In the genomic region with DNA sequence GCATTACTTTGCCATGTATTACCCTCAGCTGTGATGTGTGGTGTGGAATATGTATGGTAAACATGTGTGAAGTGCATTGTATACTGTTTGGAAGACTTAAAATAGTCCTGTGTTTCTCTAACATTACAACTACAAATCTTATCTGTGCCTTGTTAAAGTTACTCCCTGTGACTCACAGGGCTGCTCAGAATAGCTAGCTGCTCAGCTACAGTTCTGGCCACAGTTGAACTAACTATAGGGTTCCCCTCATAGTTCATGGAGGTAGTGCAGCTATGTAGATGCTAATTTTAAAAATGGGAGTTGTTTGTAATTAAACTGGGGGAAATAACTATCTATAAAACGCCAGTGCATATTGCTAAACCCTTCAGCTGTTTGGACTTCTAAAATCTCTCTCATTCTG, we compare ENCODE assay signal across 25 mouse cellular contexts.
DNase-seq lines count a peak whose midpoint lies in the region; ATAC-seq lines count a peak whose summit lies in the region.
"Had no signal": no experiment of that assay in that cellular context is flagged by ENCODE, and none has a peak within 500 bp of the region (broad histone marks: within the 10 kb centered on the region; RNA-seq: fewer than 3 reads in every experiment).

No protein-coding gene starts in this region.

- H3K9me3 ChIP-seq in heart, embryonic 13.5 days, result 0 out of 2 replicates have a peak, but pooled peaks cover 7% of the 10 kb centered on the region
- H3K9me3 ChIP-seq in heart, embryonic 11.5 days (replicated peaks; ENCODE audit: control insufficient read depth, low read length), result no peaks in the 10 kb centered on the region
- H3K9me3 ChIP-seq in heart, embryonic 16.5 days (replicated peaks; ENCODE audit: control insufficient read depth, low read length), result no peaks in the 10 kb centered on the region
- no peaks in the 10 kb centered on the region for H3K9me3 ChIP-seq in heart, embryonic 10.5 days
- H3K9me3 ChIP-seq: embryonic facial prominence, embryonic 10.5 days; embryonic facial prominence, embryonic 12.5 days; forebrain, embryonic 13.5 days; forebrain, embryonic 15.5 days; G1E had no signal

- peak overlapping the region; percentile 3; the same call in 1 of the 2 replicates for H3K27ac ChIP-seq in heart, embryonic 13.5 days (replicated peaks)
- no peak overlapping the region for H3K27ac ChIP-seq in heart, embryonic 11.5 days (ENCODE audit: low read depth, low read length)
- H3K27ac ChIP-seq in heart, embryonic 16.5 days (ENCODE audit: low read length), result peak overlapping the region; percentile 72
- no peak overlapping the region for H3K27ac ChIP-seq in heart, embryonic 10.5 days
- H3K27ac ChIP-seq: embryonic facial prominence, embryonic 10.5 days; embryonic facial prominence, embryonic 12.5 days; forebrain, embryonic 13.5 days; forebrain, embryonic 15.5 days had no signal

- peaks cover 4% of the 10 kb centered on the region; the same call in 1 of the 2 replicates for H3K36me3 ChIP-seq in heart, embryonic 13.5 days
- H3K36me3 ChIP-seq in heart, embryonic 11.5 days (ENCODE audit: control insufficient read depth, insufficient read depth, low read length), result no peaks in the 10 kb centered on the region
- no peaks in the 10 kb centered on the region for H3K36me3 ChIP-seq in heart, embryonic 16.5 days (ENCODE audit: control insufficient read depth, insufficient read depth)
- 0 out of 2 replicates have a peak, but pooled peaks cover 4% of the 10 kb centered on the region for H3K36me3 ChIP-seq in heart, embryonic 10.5 days
- H3K36me3 ChIP-seq: embryonic facial prominence, embryonic 10.5 days; embryonic facial prominence, embryonic 12.5 days; forebrain, embryonic 15.5 days; G1E had no signal

- H3K27me3 ChIP-seq in heart, embryonic 13.5 days (replicated peaks), result no peaks in the 10 kb centered on the region
- H3K27me3 ChIP-seq in heart, embryonic 11.5 days (ENCODE audit: control insufficient read depth, insufficient read depth, low read length), result no peaks in the 10 kb centered on the region
- H3K27me3 ChIP-seq in heart, embryonic 16.5 days (ENCODE audit: control insufficient read depth, insufficient read depth, low read length), result no peaks in the 10 kb centered on the region
- no peaks in the 10 kb centered on the region for H3K27me3 ChIP-seq in heart, embryonic 10.5 days (ENCODE audit: insufficient read depth, poor library complexity, severe bottlenecking)
- H3K27me3 ChIP-seq: CH12.LX; embryonic facial prominence, embryonic 12.5 days; forebrain, embryonic 13.5 days; forebrain, embryonic 15.5 days had no signal

- DNase-seq in frontal cortex, postnatal 36 days (ENCODE audit: low spot score in 2 of 2), result no peak
- no peak for DNase-seq in heart, embryonic 10.5 days (ENCODE audit: low spot score)
- DNase-seq in brain, adult 2 months (ENCODE audit: low read depth, low spot score), result peak; percentile 62
- DNase-seq: adrenal gland, adult 8-10 months; adrenal gland, postnatal 14 days; adrenal gland, postnatal 36 days; B cell, adult 2 months; cerebellum, adult 11 months; cerebellum, adult 18-20 months; cerebellum, adult 8-10 months; cerebellum, adult 9-11 months; cerebellum, postnatal 25 days had no signal

- no peak overlapping the region for H3K4me3 ChIP-seq in heart, embryonic 13.5 days
- no peak overlapping the region for H3K4me3 ChIP-seq in heart, embryonic 11.5 days (ENCODE audit: low read depth, low read length)
- H3K4me3 ChIP-seq in heart, embryonic 16.5 days (ENCODE audit: low read length), result no peak overlapping the region
- H3K4me3 ChIP-seq in heart, embryonic 10.5 days, result no peak overlapping the region
- H3K4me3 ChIP-seq: embryonic facial prominence, embryonic 10.5 days; embryonic facial prominence, embryonic 12.5 days; forebrain, embryonic 13.5 days; forebrain, embryonic 15.5 days had no signal

- peaks cover 7% of the 10 kb centered on the region; the same call in 1 of the 2 replicates for H3K4me1 ChIP-seq in heart, embryonic 13.5 days
- H3K4me1 ChIP-seq in heart, embryonic 11.5 days (ENCODE audit: control insufficient read depth, insufficient read depth, low read length), result no peaks in the 10 kb centered on the region
- peaks cover 5% of the 10 kb centered on the region; the same call in 1 of the 2 replicates for H3K4me1 ChIP-seq in heart, embryonic 16.5 days (ENCODE audit: control insufficient read depth, insufficient read depth, low read length)
- H3K4me1 ChIP-seq in heart, embryonic 10.5 days, result no peaks in the 10 kb centered on the region
- H3K4me1 ChIP-seq: embryonic facial prominence, embryonic 10.5 days; embryonic facial prominence, embryonic 12.5 days; forebrain, embryonic 13.5 days; forebrain, embryonic 15.5 days had no signal

- peak; percentile 95 for ATAC-seq in frontal cortex, adult (ENCODE audit: low TSS enrichment)
- ATAC-seq in heart, embryonic 13.5 days (ENCODE audit: extremely low read depth, insufficient number of reproducible peaks, low FRiP score, low TSS enrichment), result no peak
- ATAC-seq in heart, embryonic 11.5 days (replicated peaks; ENCODE audit: insufficient number of reproducible peaks, low FRiP score, low TSS enrichment), result no peak
- peak; percentile 67; the same call in 1 of the 2 replicates for ATAC-seq in heart, embryonic 16.5 days (replicated peaks; ENCODE audit: extremely low read depth, insufficient read depth, low FRiP score)
- ATAC-seq: activated CD4-positive, CD25-positive, alpha-beta regulatory T cell, adult 4 months; CD4-positive, CD25-positive, alpha-beta regulatory T cell, adult 4 months; forebrain, embryonic 13.5 days; forebrain, embryonic 15.5 days; Patski had no signal

- H3K4me2 ChIP-seq in heart, embryonic 13.5 days, result no peak overlapping the region
- H3K4me2 ChIP-seq in heart, embryonic 11.5 days, result no peak overlapping the region
- no peak overlapping the region for H3K4me2 ChIP-seq in heart, embryonic 16.5 days (ENCODE audit: low read depth, low read length)
- H3K4me2 ChIP-seq: embryonic facial prominence, embryonic 12.5 days; forebrain, embryonic 13.5 days; forebrain, embryonic 15.5 days had no signal

- H3K9ac ChIP-seq in heart, embryonic 13.5 days, result no peak overlapping the region
- no peak overlapping the region for H3K9ac ChIP-seq in heart, embryonic 11.5 days (ENCODE audit: low read depth, low read length)
- no peak overlapping the region for H3K9ac ChIP-seq in heart, embryonic 16.5 days (ENCODE audit: low read length)
- H3K9ac ChIP-seq: embryonic facial prominence, embryonic 12.5 days; forebrain, embryonic 13.5 days; forebrain, embryonic 15.5 days had no signal

- 47% methylated on average over 1 of the region's 1 CpGs for WGBS in heart, embryonic 13.5 days
- 63% methylated on average over 1 of the region's 1 CpGs for WGBS in heart, embryonic 11.5 days (ENCODE audit: insufficient replicate concordance)
- WGBS in heart, embryonic 16.5 days, result 50% methylated on average over 1 of the region's 1 CpGs
- WGBS in heart, embryonic 10.5 days, result 71% methylated on average over 1 of the region's 1 CpGs

Comparison
In these comparisons a context has a peak if more than half of its experiments do, and no peak if none do; other contexts are left out.
1. ATAC-seq: peak in frontal cortex, adult (single experiment) and heart, embryonic 16.5 days (single experiment); none in heart, embryonic 13.5 days (single experiment) and heart, embryonic 11.5 days (single experiment).
2. H3K27ac ChIP-seq: peak in heart, embryonic 13.5 days (single experiment) and heart, embryonic 16.5 days (single experiment); none in heart, embryonic 11.5 days (single experiment) and heart, embryonic 10.5 days (single experiment).